Mouse (Mus musculus): ENCODE measurements around the gene Pdf.
A peak's percentile ranks its signal among the peaks of the same experiment; 100 is the strongest.

Gene Pdf

GRCm38 (mm10) chr8:107048061-107048941, at the start of gene Pdf:
Gene Pdf (minus strand): TSS chr8:107048614.
- DNase-seq (ENCODE audit: low spot score in 2 of 2), result peak; percentile 72 to 77

GRCm38 (mm10) chr8:107096366-107097036, 48.1 kb upstream of the Pdf start, which contains the start of gene Terf2:
Gene Terf2 (minus strand): TSS chr8:107096547.
- peak; percentile 79 to 92 for DNase-seq (ENCODE audit: low spot score in 2 of 2)

- peak in 1 of 2 experiments; percentile 66 for DNase-seq (ENCODE audit: low spot score in 2 of 2)
These were observed 47.4 kb upstream of the Pdf start for GRCm38 (mm10) chr8:107095717-107096365.

- DNase-seq (ENCODE audit: low spot score in 2 of 2), result no peak
These were observed 42.1 kb upstream of the Pdf start for GRCm38 (mm10) chr8:107090531-107090930.

DNA sequence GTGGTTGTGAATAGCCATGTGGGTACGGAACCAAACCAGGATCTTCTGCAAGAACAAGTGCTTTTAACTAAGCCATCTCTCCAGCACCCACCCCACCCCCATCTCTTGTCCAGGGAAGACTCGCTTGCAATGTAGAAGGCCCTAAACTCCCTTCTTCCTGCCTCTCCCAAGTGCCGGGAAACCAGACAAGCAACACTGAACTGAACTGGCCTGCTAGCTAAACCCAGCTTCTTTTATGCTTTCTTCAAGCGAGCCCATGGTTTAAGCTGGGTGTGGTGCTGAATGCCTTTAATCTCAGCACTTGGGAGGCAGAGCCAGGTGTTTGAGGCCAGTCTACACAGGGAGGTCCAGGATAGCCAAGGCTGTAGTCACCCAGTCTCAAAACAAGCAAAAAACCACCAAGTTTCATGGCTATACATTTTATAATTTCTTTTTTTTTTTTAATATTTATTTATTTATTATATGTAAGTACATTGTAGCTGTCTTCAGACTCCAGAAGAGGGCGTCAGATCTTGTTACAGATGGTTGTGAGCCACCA, 40.2 kb upstream of the Pdf start:
- DNase-seq (ENCODE audit: low spot score in 2 of 2), result no peak

- DNase-seq (ENCODE audit: low spot score in 2 of 2), result no peak
These were observed 37.6 kb upstream of the Pdf start for GRCm38 (mm10) chr8:107086018-107086417.

- no peak for DNase-seq (ENCODE audit: low spot score in 2 of 2)
These were observed 36.9 kb upstream of the Pdf start for GRCm38 (mm10) chr8:107085358-107085757.

DNA sequence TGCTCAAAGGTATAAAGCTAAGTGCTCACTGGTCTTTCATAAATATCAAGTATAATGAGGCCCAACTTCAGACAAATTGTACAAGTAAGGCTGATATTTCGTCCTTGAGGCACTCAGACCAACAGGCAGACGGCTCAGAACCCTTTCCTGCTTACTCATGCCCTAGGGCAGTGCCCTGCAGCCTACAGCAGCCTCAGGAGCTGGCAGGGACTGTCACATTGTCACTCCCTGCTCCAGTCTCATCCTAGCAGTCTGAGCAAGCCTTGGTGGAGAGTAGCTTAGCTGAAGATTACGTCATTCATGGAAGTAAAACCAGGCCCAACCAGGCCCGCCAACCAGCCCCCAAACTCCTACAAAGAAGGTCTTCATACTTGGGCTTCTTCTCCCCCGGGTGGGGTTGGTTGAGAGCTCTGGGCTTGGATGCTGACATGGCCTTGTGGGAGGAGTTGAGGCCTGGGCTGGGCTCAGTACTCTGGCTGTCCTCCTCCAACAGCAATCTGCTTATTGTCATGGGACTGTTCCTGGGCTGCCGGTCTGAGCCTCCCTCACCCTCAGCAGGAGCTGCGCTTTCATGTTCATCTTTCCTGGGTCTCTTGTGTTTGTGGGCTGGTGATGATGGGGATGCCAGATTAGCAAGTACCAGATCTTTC, 27.9 kb upstream of the Pdf start:
- no peak for DNase-seq (ENCODE audit: low spot score in 2 of 2)

GRCm38 (mm10) chr8:107074128-107074527, 25.7 kb upstream of the Pdf start:
- no peak for DNase-seq (ENCODE audit: low spot score in 2 of 2)

- DNase-seq (ENCODE audit: low spot score in 2 of 2), result no peak
These were observed 25.3 kb upstream of the Pdf start for GRCm38 (mm10) chr8:107073706-107074105.

DNA sequence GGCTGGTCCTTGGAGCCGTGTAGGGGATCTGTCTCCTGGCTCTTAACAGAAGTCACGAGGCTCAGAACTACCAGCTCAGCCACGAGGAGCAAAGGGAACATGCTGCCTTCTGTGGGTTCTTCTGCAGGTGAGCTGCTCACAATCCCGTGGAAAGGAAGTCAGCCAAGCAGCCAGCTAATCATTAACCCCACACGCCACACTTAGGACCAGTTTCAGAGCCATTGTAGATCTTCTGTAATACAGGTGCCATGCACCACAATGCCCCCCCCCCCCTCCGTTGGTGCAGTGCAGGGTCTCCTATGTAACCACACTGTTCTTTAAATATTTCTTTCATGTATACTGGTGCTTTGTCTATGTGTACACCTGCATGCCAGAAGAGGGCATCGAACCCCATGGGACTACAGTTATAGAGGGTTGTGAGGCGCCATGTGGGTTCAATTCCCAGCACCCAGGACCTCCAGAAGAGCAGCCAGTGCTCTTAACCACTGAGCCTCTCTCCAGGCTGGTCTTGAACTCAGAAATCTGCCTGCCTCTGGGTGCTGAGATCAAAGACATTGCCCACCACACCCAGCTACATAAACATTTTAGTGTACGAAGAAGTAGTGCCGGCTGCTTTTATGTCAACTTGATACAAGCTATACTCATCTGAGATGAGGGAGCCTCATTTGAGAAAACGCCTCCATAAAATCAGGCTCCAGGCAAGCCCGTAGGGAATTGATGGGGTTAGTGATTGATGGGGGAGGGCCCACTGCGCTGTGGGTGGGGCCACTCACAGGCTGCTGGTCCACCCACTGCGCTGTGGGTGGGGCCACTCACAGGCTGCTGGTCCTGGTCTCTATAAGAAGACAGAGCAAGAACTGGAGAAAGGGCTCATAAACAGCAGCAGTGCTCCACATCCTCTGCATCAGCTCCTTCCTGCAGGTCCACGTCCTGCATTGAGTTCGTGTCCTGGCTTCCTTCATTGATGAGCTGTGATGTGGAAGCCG, 17.4 kb upstream of the Pdf start, which contains the start of gene Tmed6:
Gene Tmed6 (minus strand): TSS at position 134 of the 986 bp plus-strand sequence.
- no peak for DNase-seq (ENCODE audit: low spot score in 2 of 2)

DNA sequence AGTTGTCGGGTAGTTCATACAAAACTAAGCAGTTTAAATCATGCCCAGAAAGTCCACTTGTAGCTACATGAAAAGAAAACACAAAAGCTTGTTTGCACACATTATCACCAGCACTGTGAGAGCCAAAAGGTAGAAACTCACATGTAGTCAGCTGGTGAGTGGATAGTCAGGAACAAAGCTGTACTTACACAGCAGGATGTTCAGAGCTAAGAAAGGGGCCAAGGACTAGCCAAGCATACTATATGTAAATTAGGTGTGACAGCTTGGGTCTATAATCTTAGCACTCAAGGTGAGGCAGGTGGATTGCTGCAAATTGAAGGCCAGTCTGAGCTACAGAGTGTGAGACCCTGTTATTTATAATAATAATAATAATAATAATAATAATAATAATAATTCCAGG, 14.2 kb upstream of the Pdf start:
- DNase-seq (ENCODE audit: low spot score in 2 of 2), result no peak

DNA sequence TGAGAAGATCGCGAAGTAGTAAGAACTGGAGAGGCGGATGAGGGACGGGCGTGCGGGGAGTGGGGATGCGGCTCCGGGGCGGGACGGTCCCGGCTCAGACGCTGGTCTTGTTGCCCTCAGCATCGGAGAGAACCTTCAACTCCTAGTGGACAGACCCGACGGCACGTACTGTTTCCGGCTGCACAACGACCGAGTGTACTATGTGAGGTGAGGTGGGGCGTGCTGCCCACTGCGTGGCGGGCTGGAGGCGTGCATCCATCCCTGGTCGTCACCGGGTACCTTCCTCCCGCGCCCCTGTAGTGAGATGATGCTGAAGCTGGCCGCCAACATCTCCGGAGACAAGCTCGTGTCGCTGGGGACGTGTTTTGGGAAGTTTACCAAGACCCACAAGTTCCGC, 8.6 kb upstream of the Pdf start:
- no peak for DNase-seq (ENCODE audit: low spot score in 2 of 2)

- peak; percentile 86 to 97 for DNase-seq (ENCODE audit: low spot score in 2 of 2)
These were observed 7.9 kb upstream of the Pdf start, which contains the start of the genes Cog8 and Nip7 for GRCm38 (mm10) chr8:107056076-107056972. Gene Cog8 (minus strand): TSS chr8:107056689. Gene Nip7 (plus strand): TSS chr8:107056877.

- no peak for DNase-seq (ENCODE audit: low spot score in 2 of 2)
These were observed 3.6 kb upstream of the Pdf start for GRCm38 (mm10) chr8:107052046-107052445.

- no peak for DNase-seq (ENCODE audit: low spot score in 2 of 2)
These were observed 1.1 kb upstream of the Pdf start for GRCm38 (mm10) chr8:107049480-107049879.

DNA sequence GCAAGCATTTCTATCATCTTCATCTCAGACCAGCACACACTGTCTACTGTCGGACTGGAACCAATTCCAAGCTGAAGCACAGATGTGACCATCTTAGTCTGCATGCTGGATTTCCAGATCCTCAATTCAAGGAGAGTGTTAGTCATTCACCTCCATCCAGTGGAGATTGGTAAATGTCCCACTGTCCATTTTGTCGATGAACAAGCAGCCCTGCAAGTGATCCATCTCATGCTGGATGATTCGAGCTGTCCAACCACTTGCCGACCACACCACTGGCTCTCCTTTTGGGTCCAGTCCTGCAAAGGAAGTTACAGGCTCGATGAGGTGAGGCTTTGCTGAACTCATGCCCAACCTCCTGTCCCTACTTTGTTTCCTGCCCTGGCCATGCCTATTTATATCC, 1.4 kb downstream of the Pdf start:
- no peak for DNase-seq (ENCODE audit: low spot score in 2 of 2)

DNA sequence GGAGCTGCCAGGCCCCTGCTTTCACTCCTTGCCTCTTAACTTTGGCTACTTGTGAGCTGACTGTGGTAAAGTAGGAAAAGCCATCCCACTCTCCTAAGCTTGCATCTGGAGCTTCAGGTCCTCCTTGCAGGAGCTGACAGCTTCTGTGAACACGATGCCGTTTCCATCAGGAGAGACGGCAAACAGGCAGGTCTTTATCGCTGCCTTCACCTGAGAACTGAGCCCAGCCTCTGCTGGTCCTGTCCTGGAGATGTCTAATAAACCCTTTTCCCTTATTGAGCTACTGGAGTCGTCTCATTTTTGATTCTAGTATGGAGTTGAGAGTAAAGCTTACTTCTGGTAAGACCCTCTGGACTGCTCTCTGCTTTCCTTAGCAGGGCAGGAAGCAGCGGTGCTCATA, 2.9 kb downstream of the Pdf start:
- DNase-seq (ENCODE audit: low spot score in 2 of 2), result no peak

DNA sequence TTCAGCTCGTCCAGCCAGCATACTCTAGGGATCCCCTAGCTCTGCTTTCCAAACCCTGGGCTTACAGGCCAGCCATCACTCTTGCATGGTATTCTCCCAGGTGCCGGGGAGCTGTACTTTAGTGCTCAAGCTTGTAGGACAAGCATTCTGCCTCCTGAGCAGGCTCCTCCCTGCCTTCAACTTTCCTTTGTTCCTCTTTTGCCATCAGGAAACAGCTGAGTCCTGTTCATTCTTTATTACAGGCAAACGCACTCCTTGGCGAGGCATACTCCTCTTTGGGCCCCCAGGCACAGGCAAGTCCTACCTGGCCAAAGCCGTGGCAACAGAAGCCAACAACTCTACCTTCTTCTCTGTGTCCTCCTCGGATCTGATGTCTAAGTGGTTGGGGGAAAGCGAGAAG, 7.8 kb downstream of the Pdf start:
- no peak for DNase-seq (ENCODE audit: low spot score in 2 of 2)
